Mouse (Mus musculus) telencephalon, adult 2 months (tissue): Measurements from ENCODE around the gene Sdc1.

Experiments used
- DNase-seq: peaks from one replicate; pipeline ENCODE4 v3.0.0-alpha.2; 2011; ENCODE audit warnings: low read depth, low spot score

Gene Sdc1

DNA sequence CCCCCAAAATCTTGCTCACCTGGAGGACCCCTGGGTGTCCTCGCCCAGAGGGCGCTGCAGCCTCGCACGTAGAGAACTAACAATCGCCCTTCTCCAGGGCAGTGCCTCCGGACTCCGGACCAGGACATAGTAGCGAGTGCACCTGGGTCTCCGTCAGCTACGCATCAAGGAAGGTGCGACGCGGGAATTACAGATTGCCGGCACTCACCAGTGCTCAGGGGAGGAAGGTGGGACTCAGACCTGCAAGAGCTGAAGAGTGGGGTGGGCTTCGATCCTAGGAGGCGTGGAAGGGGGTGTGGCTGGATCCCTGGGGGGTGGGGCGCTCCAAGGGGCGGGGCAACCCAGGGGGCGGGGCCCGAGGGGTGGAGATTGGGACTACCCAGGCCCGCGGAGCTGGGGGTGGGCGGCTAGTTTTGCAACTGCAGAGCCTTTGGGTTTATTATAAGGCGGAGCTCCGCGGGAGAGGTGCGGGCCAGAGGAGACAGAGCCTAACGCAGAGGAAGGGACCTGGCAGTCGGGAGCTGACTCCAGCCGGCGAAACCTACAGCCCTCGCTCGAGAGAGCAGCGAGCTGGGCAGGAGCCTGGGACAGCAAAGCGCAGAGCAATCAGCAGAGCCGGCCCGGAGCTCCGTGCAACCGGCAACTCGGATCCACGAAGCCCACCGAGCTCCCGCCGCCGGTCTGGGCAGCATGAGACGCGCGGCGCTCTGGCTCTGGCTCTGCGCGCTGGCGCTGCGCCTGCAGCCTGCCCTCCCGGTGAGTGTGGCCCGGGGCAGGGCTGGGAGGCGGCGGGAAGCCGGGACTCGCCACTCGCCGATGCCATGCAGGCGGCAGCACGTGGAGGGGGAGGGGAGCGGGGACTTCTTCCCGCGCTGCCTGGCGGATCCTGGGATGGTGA is at the start of gene Sdc1:
Gene Sdc1, plus strand, starts transcription at position 378 of the 898 bp plus-strand sequence.
- DNase-seq: no peak

- no peak for DNase-seq
Observed at GRCm38 (mm10) chr12:8726890-8727289, 44.2 kb upstream of the Sdc1 start.

- no peak for DNase-seq
Observed at GRCm38 (mm10) chr12:8728739-8729138, 42.4 kb upstream of the Sdc1 start.

DNA sequence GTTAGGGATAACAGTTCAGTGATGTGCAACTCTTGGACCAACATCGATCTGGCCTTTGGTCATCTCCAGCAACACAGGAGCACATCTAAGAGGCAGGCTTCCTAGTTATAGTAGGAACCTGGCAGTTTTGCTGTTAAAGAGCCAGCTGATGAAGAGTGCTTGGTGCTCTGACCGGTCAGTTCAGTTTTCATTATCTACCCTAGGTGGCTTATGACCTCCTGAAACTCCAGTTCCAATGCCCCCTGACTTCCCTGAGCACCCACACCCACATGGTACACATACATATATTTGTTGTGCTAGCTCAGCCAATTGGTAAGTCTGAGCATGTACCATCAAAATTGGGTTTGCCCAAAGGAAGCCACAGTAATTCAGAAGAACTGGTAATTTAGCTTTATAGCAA is 17.5 kb upstream of the Sdc1 start:
- DNase-seq: no peak

DNA sequence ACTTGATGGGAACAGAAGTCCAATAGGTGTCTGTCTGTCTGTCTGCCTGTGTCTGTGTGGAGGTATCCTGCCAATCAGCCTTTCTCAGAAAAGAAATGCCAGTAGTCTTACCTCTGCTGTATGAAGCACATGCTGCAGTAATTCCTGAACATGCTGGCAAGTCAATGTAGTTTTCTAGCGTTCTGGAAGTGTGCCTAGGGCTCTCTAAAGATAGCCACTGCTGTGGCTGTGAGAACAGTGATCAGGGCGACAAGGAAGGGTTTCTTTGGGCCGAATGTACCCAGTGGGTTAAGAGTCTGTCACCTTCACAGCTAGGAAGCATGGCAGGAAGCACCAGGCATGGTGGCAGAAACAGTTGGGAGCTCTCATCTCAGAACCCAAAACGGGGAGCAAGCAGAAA is 17.0 kb upstream of the Sdc1 start:
- DNase-seq: peak; percentile 45

- no peak for DNase-seq
Observed at GRCm38 (mm10) chr12:8758029-8758428, 13.1 kb upstream of the Sdc1 start.

DNA sequence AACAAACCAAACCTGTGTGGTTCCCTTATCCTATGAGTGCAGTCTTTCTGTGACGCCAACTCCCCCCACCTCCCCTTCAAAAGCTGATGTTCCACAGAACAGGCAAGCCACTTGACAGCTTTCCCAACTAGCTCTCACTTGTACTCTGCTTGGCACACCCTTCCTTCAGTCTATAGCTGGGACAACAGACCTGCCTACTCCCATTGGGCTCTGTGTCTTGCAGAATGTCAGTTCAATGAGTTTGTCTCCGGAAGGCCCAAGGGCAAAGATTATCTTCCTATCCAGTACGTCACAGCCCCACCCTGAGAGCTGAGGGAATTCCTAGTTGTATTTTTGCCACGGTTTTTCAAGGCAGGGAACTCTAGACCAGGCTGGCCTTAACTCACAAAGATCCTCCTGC is 12.0 kb upstream of the Sdc1 start:
- no peak for DNase-seq

DNA sequence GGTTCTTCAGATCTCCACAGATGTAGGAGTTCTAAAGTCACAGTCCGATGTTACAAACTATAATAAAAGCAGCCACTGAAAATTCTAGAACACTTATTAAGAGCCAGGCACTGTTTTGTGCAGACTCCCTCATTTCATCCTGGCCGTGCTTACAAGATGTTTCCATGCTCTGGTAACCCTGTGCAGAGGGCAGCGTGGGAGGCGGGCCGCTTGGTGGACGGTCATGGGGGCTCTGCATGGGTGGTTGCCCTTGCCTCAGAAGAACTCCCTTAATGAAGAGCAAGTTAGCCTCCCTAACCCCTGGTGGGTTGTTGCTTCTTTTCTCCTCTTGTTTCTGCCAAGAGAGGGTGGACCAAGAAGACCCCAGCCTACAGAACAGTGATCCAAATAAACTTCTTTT is 11.3 kb upstream of the Sdc1 start:
- no peak for DNase-seq

GRCm38 (mm10) chr12:8760561-8760960 is 10.6 kb upstream of the Sdc1 start:
- DNase-seq: no peak

DNA sequence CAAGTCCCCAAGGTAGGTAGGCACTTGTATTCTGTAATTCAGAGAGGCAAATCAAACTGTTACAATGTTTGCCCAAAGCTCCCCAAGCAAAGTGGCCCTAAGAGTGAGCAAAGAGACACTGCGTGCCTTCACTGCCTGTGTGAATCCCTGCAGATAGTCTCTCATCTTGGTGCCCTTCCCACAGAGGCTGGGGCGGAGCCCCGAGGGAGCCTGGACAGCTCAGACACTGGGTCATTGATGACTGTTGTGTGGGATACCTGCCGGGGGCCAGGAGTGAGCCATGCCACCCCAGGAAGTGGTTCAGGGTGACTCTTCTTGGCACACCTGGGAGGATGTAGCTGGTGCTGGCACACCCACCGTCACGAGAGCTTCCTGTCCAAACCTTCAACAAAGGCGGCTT is 10.1 kb upstream of the Sdc1 start:
- no peak for DNase-seq

DNA sequence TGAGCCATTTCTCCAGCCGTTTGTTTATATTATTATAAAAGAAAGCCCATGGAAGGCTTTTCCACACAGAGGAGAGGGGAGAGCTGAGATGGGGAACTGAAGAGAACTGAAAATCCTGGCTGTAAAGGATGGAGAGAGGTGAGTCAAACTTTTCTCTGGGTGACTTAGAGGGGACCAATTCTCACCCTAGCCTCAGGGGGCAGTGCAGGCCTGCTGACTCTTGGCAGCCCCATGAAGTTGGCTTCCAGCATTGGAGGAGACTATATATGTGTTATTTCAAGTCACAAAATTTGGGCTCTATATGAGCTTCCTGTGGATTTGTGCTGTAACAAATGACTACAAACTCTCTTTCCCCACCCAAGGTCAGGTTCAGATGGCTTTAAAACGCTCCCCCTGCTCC is 8.5 kb upstream of the Sdc1 start:
- no peak for DNase-seq

- DNase-seq: no peak
Observed at GRCm38 (mm10) chr12:8764221-8764930, 6.7 kb upstream of the Sdc1 start.

GRCm38 (mm10) chr12:8771844-8772380 is 789 bp downstream of the Sdc1 start:
- DNase-seq: no peak

- no peak for DNase-seq
Observed at GRCm38 (mm10) chr12:8772451-8773143, 1.5 kb downstream of the Sdc1 start.

DNA sequence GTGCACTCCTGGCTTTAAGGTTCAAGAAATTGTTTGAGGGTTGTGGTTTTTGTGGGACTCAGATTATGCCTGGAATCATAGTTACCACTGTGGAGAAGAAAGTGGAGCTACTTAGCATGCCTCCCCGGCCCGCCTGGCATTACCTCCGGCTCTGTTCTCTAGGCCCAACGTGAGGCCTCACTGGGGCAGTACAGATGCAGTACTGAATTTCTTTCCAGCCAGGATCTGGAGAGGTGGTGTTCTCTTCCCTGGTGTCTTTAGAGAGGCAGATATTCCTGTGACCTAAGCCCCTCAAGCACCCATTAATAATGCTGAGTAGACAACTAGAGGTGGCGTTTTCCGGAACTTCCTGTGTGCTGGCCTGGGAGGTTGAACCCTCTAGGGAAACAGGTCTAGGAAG is 2.2 kb downstream of the Sdc1 start:
- DNase-seq: no peak

GRCm38 (mm10) chr12:8774183-8774582 is 3.1 kb downstream of the Sdc1 start:
- no peak for DNase-seq

GRCm38 (mm10) chr12:8776206-8776605 is 5.1 kb downstream of the Sdc1 start:
- no peak for DNase-seq

GRCm38 (mm10) chr12:8776741-8777140 is 5.6 kb downstream of the Sdc1 start:
- no peak for DNase-seq

DNA sequence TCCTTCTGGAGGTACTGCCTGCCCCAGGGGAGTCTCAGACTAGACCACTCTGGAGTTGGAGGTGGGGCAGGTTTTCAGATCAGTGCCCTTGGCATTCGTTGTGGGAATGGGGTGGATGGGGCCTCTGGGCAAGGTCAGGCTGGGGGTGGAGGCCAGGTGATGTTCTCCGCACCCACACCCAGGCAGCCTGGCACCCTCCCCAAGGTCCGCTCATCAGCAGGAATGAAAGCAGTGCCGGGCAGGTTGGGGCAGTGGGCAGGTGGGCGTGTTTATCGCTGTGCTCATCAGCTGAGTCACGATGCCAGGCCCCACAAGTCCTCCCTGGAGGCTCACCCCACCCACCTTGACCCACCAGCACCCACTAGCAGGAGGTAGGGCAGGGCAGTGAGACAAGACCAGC is 7.0 kb downstream of the Sdc1 start:
- no peak for DNase-seq

GRCm38 (mm10) chr12:8779851-8780250 is 8.7 kb downstream of the Sdc1 start:
- DNase-seq: no peak

GRCm38 (mm10) chr12:8781121-8781520 is 10.0 kb downstream of the Sdc1 start:
- DNase-seq: no peak
